Mouse (Mus musculus) intestine, embryonic 14.5 days (tissue): Measurements from ENCODE around the gene Msx3. TPM values are rescaled to one million over a fixed set of nuclear protein-coding genes. Genes with fewer than 3 reads are reported as not detected.

ENCODE experiments used
- ATAC-seq: fragments of 200-750 bp; cut with Nextera tagmentation; replicated peaks from 2 replicates; pipeline ENCODE4 v1.8.0; 2017; ENCODE audit warnings: low read depth, moderate number of reproducible peaks, moderate TSS enrichment, moderate library complexity; ENCODE audit not compliant: low FRiP score, low TSS enrichment
- DNase-seq: peaks from one replicate; pipeline ENCODE4 v3.0.0-alpha.2; 2018; ENCODE audit warnings: low spot score
- H3K27ac ChIP-seq: fragments of 300-500 bp; sonication (generic); 2 replicates; pipeline ENCODE4 v1.5.1; 2014; ENCODE audit warnings: low read depth, mild to moderate bottlenecking, control low read depth
- H3K27me3 ChIP-seq: fragments of 300-500 bp; sonication (generic); replicated peaks from 2 replicates; pipeline ENCODE4 v1.6.1; 2014; ENCODE audit warnings: low read length, control low read depth; ENCODE audit not compliant: control insufficient read depth, insufficient read depth
- H3K36me3 ChIP-seq: fragments of 300-500 bp; sonication (generic); 2 replicates; pipeline ENCODE4 v1.6.1; 2014; ENCODE audit warnings: low read length, control low read depth; ENCODE audit not compliant: control insufficient read depth, insufficient read depth
- H3K4me1 ChIP-seq: fragments of 300-500 bp; sonication (generic); replicated peaks from 2 replicates; pipeline ENCODE4 v1.6.1; 2014; ENCODE audit warnings: low read length, control low read depth, mixed read lengths; ENCODE audit not compliant: control insufficient read depth, insufficient read depth
- H3K4me2 ChIP-seq: fragments of 300-500 bp; sonication (generic); 2 replicates; pipeline ENCODE4 v1.6.1; 2014; ENCODE audit warnings: low read length
- H3K4me3 ChIP-seq: fragments of 300-500 bp; sonication (generic); 2 replicates; pipeline ENCODE4 v1.5.1; 2014; ENCODE audit warnings: low read depth, low read length, control low read depth, mixed read lengths
- H3K9ac ChIP-seq: fragments of 300-500 bp; sonication (generic); 2 replicates; pipeline ENCODE4 v1.6.1; 2014; ENCODE audit warnings: mild to moderate bottlenecking, low read length
- H3K9me3 ChIP-seq: fragments of 300-500 bp; sonication (generic); 2 replicates; pipeline ENCODE4 v1.6.1; 2016; ENCODE audit warnings: low read length, control low read depth; ENCODE audit not compliant: control insufficient read depth
- WGBS: fragments of 180-500 bp; shearing (Covaris S2); extraction: QIAGEN DNeasy Blood & Tissue Kit; methylation state at CpG from one replicate; pipeline ENCODE4 v1.1.7; 2014; 5-methylcytosine and 5-hydroxymethylcytosine counted together
- polyA plus RNA-seq: library from polyadenylated mRNA; unstranded; fragments of >200 nt; fragmentation: Nextera tagmentation; extraction: Ambion mirVana; gene quantifications from 2 replicates; pipeline ENCODE4 v1.2.1, GENCODE M21; 2014

Gene Msx3
- polyA plus RNA-seq, 1 experiment from 2014 or later: not detected

GRCm38 (mm10) chr7:140045546-140045945 is 3.3 kb downstream of the Msx3 start:
- no peak for ATAC-seq
- no peak for DNase-seq
- peaks cover 2% of the 10 kb centered on the region; the same call in 1 of the 2 replicates for H3K36me3 ChIP-seq
- H3K27ac ChIP-seq: no peak overlapping the region
- 71% methylated on average over 4 of the region's 4 CpGs for WGBS
- no peak overlapping the region for H3K4me3 ChIP-seq
- peaks cover 62% of the 10 kb centered on the region for H3K27me3 ChIP-seq
- H3K4me1 ChIP-seq: peaks cover 5% of the 10 kb centered on the region; the same call in 1 of the 2 replicates
- no peak overlapping the region for H3K9ac ChIP-seq
- no peaks in the 10 kb centered on the region for H3K9me3 ChIP-seq
- no peak overlapping the region for H3K4me2 ChIP-seq

- ATAC-seq: no peak
- Histone ChIP-seq H3K4me2 (no peak overlapping the region), H3K9me3 (no peaks in the 10 kb centered on the region), H3K4me1 (no peaks in the 10 kb centered on the region), H3K27me3 (peaks cover 34% of the 10 kb centered on the region), H3K4me3 (no peak overlapping the region), H3K36me3 (peaks cover 12% of the 10 kb centered on the region), H3K27ac (no peak overlapping the region), H3K9ac (no peak overlapping the region)
- WGBS: 63% methylated on average over 3 of the region's 3 CpGs
- no peak for DNase-seq
Observed at GRCm38 (mm10) chr7:140042728-140043127, 6.2 kb downstream of the Msx3 start.

DNA sequence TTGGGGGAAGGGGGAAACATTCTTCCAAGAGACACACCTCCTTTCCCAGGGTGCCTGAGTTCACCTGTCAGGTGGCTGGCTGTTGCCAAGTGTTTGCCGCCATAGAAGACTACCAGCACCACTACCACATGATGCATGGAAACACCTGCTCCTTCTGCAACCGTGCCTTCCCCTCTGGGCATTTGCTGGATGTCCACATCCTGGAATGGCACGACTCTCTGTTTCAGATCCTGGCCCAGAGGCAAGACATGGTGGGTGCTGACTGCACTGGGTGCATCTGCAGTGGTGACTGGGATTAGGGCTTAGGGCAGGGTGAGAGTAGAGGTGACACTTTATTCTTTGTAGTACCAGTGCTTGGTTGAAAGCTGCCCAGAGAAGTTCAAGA is 11.7 kb downstream of the Msx3 start:
- H3K9ac ChIP-seq: peak overlapping the region; percentile 77; the same call in 1 of the 2 replicates
- H3K4me1 ChIP-seq: peaks cover 13% of the 10 kb centered on the region
- no peaks in the 10 kb centered on the region for H3K27me3 ChIP-seq
- H3K36me3 ChIP-seq: peaks cover 30% of the 10 kb centered on the region
- H3K27ac ChIP-seq: no peak overlapping the region
- 50% methylated on average over 3 of the region's 3 CpGs for WGBS
- peak overlapping the region; percentile 74 for H3K4me2 ChIP-seq
- ATAC-seq (no peak), DNase-seq (no peak)
- no peaks in the 10 kb centered on the region for H3K9me3 ChIP-seq
- peak overlapping the region; percentile 99 for H3K4me3 ChIP-seq

GRCm38 (mm10) chr7:140036281-140037170 is 12.4 kb downstream of the Msx3 start, which contains the start of the genes Zfp511 and Tubgcp2:
Zfp511 (plus strand) TSS chr7:140036391.
Tubgcp2 (minus strand) TSS chr7:140036669.
- no peaks in the 10 kb centered on the region for H3K27me3 ChIP-seq
- H3K36me3 ChIP-seq: peaks cover 37% of the 10 kb centered on the region
- peak within 1 kb of the TSS; percentile 99 for H3K4me3 ChIP-seq
- DNase-seq: peak; percentile 97
- peaks cover 13% of the 10 kb centered on the region for H3K4me1 ChIP-seq
- peak within 1 kb of the TSS; percentile 88 for H3K27ac ChIP-seq
- WGBS: under 1% methylated on average over 69 of the region's 69 CpGs
- H3K9ac ChIP-seq: peak within 1 kb of the TSS; percentile 77
- no peaks in the 10 kb centered on the region for H3K9me3 ChIP-seq
- peak; percentile 98 for ATAC-seq
- H3K4me2 ChIP-seq: peak within 1 kb of the TSS; percentile 74

DNA sequence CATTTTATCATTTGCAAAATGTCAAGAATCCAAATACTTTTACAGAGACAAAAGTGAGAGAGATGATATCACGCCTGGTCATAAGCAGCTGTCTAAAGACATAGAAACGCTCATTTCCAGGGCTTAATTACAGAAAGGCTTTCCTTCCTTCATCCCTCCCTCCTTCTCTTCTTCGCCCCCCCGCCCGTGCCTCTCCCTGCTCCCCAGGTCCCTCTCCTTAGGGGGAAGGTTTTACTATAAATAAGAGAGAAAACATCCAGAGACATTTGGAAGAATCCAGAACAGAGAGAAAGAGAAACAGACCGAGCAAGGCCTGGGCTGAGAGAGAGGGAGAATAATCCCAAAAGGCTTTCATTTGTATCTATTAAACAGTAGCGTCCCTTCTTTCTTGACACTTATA is 13.4 kb downstream of the Msx3 start:
- WGBS: 15% methylated on average over 7 of the region's 7 CpGs
- H3K36me3 ChIP-seq: peaks cover 45% of the 10 kb centered on the region
- DNase-seq (no peak), ATAC-seq (no peak)
- peak overlapping the region; percentile 88; the same call in 1 of the 2 replicates for H3K27ac ChIP-seq
- H3K9me3 ChIP-seq: no peaks in the 10 kb centered on the region
- peak overlapping the region; percentile 74 for H3K4me2 ChIP-seq
- H3K4me3 ChIP-seq: peak overlapping the region; percentile 99
- no peaks in the 10 kb centered on the region for H3K27me3 ChIP-seq
- peaks cover 13% of the 10 kb centered on the region for H3K4me1 ChIP-seq
- peak overlapping the region; percentile 77 for H3K9ac ChIP-seq

DNA sequence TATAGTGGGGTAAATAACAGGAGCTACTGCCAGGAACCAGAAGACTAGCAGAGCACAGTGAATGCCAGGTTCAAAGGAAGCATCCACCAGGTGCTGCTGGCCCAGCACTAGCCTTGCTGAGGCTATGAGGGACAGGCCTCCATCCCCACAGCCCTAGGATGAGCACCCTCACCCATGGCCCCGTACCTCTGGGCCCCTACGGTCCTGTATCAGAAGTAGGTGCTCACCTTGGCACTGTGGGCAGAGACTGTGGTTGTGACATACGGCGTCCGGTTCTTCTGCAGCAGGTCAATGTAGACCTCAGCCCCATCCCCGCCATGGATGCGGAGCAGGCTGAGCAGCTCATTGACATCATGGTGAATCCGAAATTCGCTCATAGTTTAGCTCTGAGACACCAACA is 15.5 kb downstream of the Msx3 start:
- no peak overlapping the region for H3K4me3 ChIP-seq
- ATAC-seq (no peak), DNase-seq (no peak)
- H3K27ac ChIP-seq: no peak overlapping the region
- no peaks in the 10 kb centered on the region for H3K9me3 ChIP-seq
- H3K27me3 ChIP-seq: no peaks in the 10 kb centered on the region
- no peak overlapping the region for H3K9ac ChIP-seq
- 94% methylated on average over 9 of the region's 9 CpGs for WGBS
- H3K4me1 ChIP-seq: peaks cover 13% of the 10 kb centered on the region
- H3K36me3 ChIP-seq: peaks cover 56% of the 10 kb centered on the region
- no peak overlapping the region for H3K4me2 ChIP-seq

DNA sequence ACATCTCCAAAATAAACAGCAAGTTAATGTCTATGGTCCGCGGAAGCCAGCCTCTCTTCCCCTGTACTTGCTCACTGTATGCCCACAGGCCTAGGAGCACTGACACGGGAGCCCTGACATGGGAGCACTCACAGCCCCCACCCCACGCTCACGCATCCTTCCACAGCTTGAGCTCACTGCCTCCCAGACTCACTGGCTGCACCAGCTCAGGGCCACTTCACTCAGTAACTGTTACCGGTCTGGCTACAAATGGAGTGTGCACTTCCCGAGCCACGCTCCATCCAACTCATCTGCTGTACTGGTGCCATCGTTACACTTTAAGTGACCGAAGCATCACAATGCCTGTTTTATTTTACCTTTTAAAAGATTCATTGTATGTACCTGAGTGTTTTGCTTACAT is 16.5 kb downstream of the Msx3 start:
- Histone ChIP-seq H3K27ac (no peak overlapping the region), H3K4me2 (no peak overlapping the region), H3K4me3 (no peak overlapping the region), H3K4me1 (peaks cover 13% of the 10 kb centered on the region), H3K36me3 (peaks cover 61% of the 10 kb centered on the region), H3K27me3 (no peaks in the 10 kb centered on the region), H3K9ac (no peak overlapping the region), H3K9me3 (no peaks in the 10 kb centered on the region)
- no peak for ATAC-seq
- DNase-seq: no peak
- WGBS: 93% methylated on average over 10 of the region's 10 CpGs

- Histone ChIP-seq H3K9me3 (no peaks in the 10 kb centered on the region), H3K4me1 (peaks cover 8% of the 10 kb centered on the region), H3K27me3 (no peaks in the 10 kb centered on the region), H3K27ac (no peak overlapping the region), H3K9ac (no peak overlapping the region), H3K4me3 (no peak overlapping the region), H3K36me3 (peaks cover 61% of the 10 kb centered on the region), H3K4me2 (no peak overlapping the region)
- DNase-seq: no peak
- WGBS: 94% methylated on average over 12 of the region's 12 CpGs
- ATAC-seq: no peak
Observed at GRCm38 (mm10) chr7:140031771-140032170, 17.1 kb downstream of the Msx3 start.
